Mouse (Mus musculus) hindbrain, postnatal 0 days (tissue): ENCODE measurements around the gene A1cf. TPM values are rescaled to one million over a fixed set of nuclear protein-coding genes. Genes with fewer than 3 reads are reported as not detected.

ENCODE experiments used
- ATAC-seq: fragments of 200-750 bp; cut with Nextera tagmentation; 2 replicates; pipeline ENCODE4 v1.8.0; 2017; ENCODE audit warnings: mild to moderate bottlenecking, moderate TSS enrichment, moderate library complexity
- DNase-seq: peaks from one replicate; pipeline ENCODE4 v3.0.0-alpha.2; 2015; ENCODE audit warnings: low spot score
- H3K27ac ChIP-seq: fragments of 300-500 bp; sonication (generic); 2 replicates; pipeline ENCODE4 v1.5.1; 2014; ENCODE audit warnings: mild to moderate bottlenecking
- H3K27me3 ChIP-seq: fragments of 300-500 bp; sonication (generic); 2 replicates; pipeline ENCODE4 v1.6.1; 2014; ENCODE audit warnings: low read length, mixed read lengths; ENCODE audit not compliant: insufficient read depth
- H3K36me3 ChIP-seq: fragments of 300-500 bp; sonication (generic); 2 replicates; pipeline ENCODE4 v1.6.1; 2014; ENCODE audit warnings: low read length, mixed read lengths; ENCODE audit not compliant: insufficient read depth
- H3K4me1 ChIP-seq: fragments of 300-500 bp; sonication (generic); 2 replicates; pipeline ENCODE4 v1.6.1; 2014; ENCODE audit warnings: antibody characterized with exemption, low read length, mixed read lengths; ENCODE audit not compliant: insufficient read depth
- H3K4me2 ChIP-seq: fragments of 300-500 bp; sonication (generic); 2 replicates; pipeline ENCODE4 v1.6.1; 2014; ENCODE audit warnings: low read depth, mild to moderate bottlenecking, low read length, moderate library complexity, mixed read lengths
- H3K4me3 ChIP-seq: fragments of 300-500 bp; sonication (generic); 2 replicates; pipeline ENCODE4 v1.5.1; 2014; ENCODE audit warnings: low read length
- H3K9ac ChIP-seq: fragments of 300-500 bp; sonication (generic); replicated peaks from 2 replicates; pipeline ENCODE4 v1.6.1; 2014; ENCODE audit warnings: mild to moderate bottlenecking, low read length, moderate library complexity, mixed read lengths
- H3K9me3 ChIP-seq: fragments of 300-500 bp; sonication (generic); 2 replicates; pipeline ENCODE4 v1.6.1; 2016; ENCODE audit warnings: low read length, mixed read lengths
- CTCF ChIP-seq: IDR thresholded peaks from 2 replicates; pipeline ENCODE4 v1.5.1; 2016; ENCODE audit warnings: antibody characterized with exemption, control low read depth, low read depth
- WGBS: fragments of 180-500 bp; shearing (Covaris S2); extraction: QIAGEN DNeasy Blood & Tissue Kit; methylation state at CpG from one replicate; pipeline ENCODE4 v1.1.7; 2014; 5-methylcytosine and 5-hydroxymethylcytosine counted together
- polyA plus RNA-seq: library from polyadenylated mRNA; unstranded; fragments of >200 nt; fragmentation: Nextera tagmentation; extraction: Ambion mirVana; gene quantifications from 2 replicates; pipeline ENCODE4 v1.2.1, GENCODE M21; 2015
- total RNA-seq: library from RNA; depleted of rRNA; stranded (reverse); fragments of >200 nt; gene quantifications from 2 replicates; pipeline ENCODE4 v1.2.3, GENCODE M21; 2014

A1cf gene
- total and polyA plus RNA-seq, 2 experiments from 2014 or later = not detected

DNA sequence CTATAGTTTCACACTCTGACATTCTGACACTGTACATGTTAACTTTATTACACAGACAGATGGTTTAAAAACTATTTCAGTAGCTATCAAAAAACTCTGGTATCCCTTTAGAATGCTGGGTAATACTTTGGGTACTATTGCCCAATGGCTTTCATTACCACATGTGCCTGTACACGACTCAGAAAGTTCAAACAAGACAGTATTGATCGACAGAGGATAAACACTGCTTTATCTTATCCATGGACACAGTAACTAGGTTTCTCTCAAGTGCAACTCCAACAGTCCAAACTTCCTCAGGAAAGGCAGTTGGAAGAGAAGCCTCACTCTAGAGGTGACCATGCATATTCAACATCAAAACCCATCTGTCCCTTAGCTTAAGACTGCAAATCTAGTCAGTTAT is 2.8 kb downstream of the A1cf start:
- ATAC-seq (no peak), DNase-seq (no peak)
- no peak for TF ChIP-seq CTCF
- Histone ChIP-seq H3K36me3 (no peaks in the 10 kb centered on the region), H3K4me1 (no peaks in the 10 kb centered on the region), H3K27ac (no peak overlapping the region), H3K9ac (no peak overlapping the region), H3K9me3 (no peaks in the 10 kb centered on the region), H3K27me3 (no peaks in the 10 kb centered on the region), H3K4me3 (no peak overlapping the region), H3K4me2 (no peak overlapping the region)
- 86% methylated on average over 2 of the region's 2 CpGs for WGBS

GRCm38 (mm10) chr19:31877968-31878367 is 9.4 kb downstream of the A1cf start:
- Histone ChIP-seq H3K9ac (no peak overlapping the region), H3K4me2 (no peak overlapping the region), H3K4me3 (no peak overlapping the region), H3K27me3 (no peaks in the 10 kb centered on the region), H3K4me1 (no peaks in the 10 kb centered on the region), H3K36me3 (no peaks in the 10 kb centered on the region), H3K9me3 (no peaks in the 10 kb centered on the region), H3K27ac (no peak overlapping the region)
- 74% methylated on average over 4 of the region's 4 CpGs for WGBS
- ATAC-seq = no peak
- no peak for DNase-seq
- no peak for TF ChIP-seq CTCF

DNA sequence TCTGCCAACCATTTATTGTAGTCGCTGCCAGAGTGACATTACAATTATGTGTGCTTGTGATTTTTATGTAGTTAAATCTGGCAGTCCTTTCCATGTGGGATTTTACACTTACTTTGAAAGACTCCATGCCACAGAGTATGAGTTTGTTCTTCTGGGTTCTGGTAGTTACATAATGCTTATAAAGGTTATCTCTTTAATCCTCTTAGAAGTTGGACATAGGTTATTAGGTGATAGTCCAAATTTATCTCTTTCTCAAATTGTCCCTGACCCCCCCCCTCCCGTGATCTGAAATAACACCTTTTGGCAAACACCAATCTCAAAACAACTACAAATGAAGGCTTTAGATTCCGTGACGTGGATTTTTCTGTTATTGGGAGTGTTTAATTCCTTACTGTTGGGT is 16.0 kb downstream of the A1cf start:
- TF ChIP-seq CTCF = no peak
- Histone ChIP-seq H3K4me2 (no peak overlapping the region), H3K27ac (no peak overlapping the region)

DNA sequence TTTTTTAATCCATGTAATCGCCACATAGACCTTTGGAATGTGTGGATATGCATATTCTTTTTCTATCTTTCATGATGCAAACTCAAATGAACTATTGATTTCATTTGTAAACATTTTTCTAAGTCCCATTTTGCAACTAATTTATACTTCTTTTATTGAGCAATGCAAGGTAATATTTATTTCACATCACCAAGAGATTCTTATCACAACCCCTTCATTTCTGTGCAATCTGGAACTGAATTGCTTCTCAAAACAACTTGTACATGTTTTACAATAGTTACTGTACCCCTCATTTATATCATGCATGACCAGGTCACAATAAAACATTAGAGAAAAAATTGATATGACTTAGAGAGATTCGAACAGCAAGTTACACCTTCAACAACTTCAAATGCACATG is 18.7 kb downstream of the A1cf start:
- 88% methylated on average over 2 of the region's 2 CpGs for WGBS
- no peak overlapping the region for H3K4me2 ChIP-seq
- DNase-seq (no peak), ATAC-seq (no peak)
- no peaks in the 10 kb centered on the region for H3K36me3 ChIP-seq
- H3K9me3 ChIP-seq = no peaks in the 10 kb centered on the region
- H3K27me3 ChIP-seq = no peaks in the 10 kb centered on the region
- H3K4me1 ChIP-seq = no peaks in the 10 kb centered on the region
- no peak overlapping the region for H3K4me3 ChIP-seq
- no peak overlapping the region for H3K27ac ChIP-seq
- no peak overlapping the region for H3K9ac ChIP-seq
- no peak for TF ChIP-seq CTCF

More for the DNA sequence above, 16.0 kb downstream of the A1cf start:
- DNase-seq (no peak), ATAC-seq (no peak)
- no peaks in the 10 kb centered on the region for H3K9me3 ChIP-seq
- H3K9ac ChIP-seq = no peak overlapping the region
- no peak overlapping the region for H3K4me3 ChIP-seq
- H3K27me3 ChIP-seq = no peaks in the 10 kb centered on the region
- 84% methylated on average over 4 of the region's 4 CpGs for WGBS
- no peaks in the 10 kb centered on the region for H3K4me1 ChIP-seq
- H3K36me3 ChIP-seq = no peaks in the 10 kb centered on the region

- WGBS = 74% methylated on average over 4 of the region's 4 CpGs
- no peaks in the 10 kb centered on the region for H3K27me3 ChIP-seq
- no peaks in the 10 kb centered on the region for H3K36me3 ChIP-seq
- DNase-seq (no peak), ATAC-seq (no peak)
- H3K4me3 ChIP-seq = no peak overlapping the region
- H3K4me1 ChIP-seq = no peaks in the 10 kb centered on the region
- no peak overlapping the region for H3K9ac ChIP-seq
- TF ChIP-seq CTCF = no peak
- H3K9me3 ChIP-seq = no peaks in the 10 kb centered on the region
- H3K27ac ChIP-seq = no peak overlapping the region
- no peak overlapping the region for H3K4me2 ChIP-seq
These were observed 21.4 kb downstream of the A1cf start for GRCm38 (mm10) chr19:31889988-31890387.

GRCm38 (mm10) chr19:31891001-31891893 is 22.7 kb downstream of the A1cf start:
- Histone ChIP-seq H3K4me1 (no peaks in the 10 kb centered on the region), H3K4me2 (no peak overlapping the region), H3K27me3 (no peaks in the 10 kb centered on the region), H3K27ac (no peak overlapping the region), H3K9me3 (no peaks in the 10 kb centered on the region), H3K9ac (no peak overlapping the region), H3K36me3 (no peaks in the 10 kb centered on the region), H3K4me3 (no peak overlapping the region)
- DNase-seq (no peak), ATAC-seq (no peak)
- no peak for TF ChIP-seq CTCF
- WGBS = 90% methylated on average over 6 of the region's 6 CpGs

DNA sequence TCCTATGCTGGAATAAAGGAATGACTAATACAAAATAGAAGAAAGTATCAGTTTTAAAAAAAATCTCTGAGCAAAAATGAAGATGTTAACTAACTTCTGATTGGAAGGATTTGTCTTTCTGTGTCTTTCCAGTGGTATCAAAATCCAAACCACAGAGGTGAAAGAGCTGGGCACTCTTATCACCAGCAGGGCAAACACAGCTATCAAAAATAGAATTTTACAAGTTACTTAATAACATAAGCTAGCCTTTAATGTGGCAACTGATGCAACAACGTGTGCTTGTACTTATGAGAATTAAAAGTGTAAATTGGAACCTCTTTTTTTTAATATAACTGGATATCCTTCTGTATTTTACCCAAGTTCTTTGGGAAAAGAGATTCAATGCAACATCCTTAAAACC is 27.4 kb downstream of the A1cf start:
- H3K4me2 ChIP-seq = no peak overlapping the region
- ATAC-seq (no peak), DNase-seq (no peak)
- TF ChIP-seq CTCF = no peak
- H3K36me3 ChIP-seq = no peaks in the 10 kb centered on the region
- 89% methylated on average over 1 of the region's 1 CpGs for WGBS
- no peak overlapping the region for H3K9ac ChIP-seq
- no peaks in the 10 kb centered on the region for H3K27me3 ChIP-seq
- H3K4me1 ChIP-seq = no peaks in the 10 kb centered on the region
- H3K9me3 ChIP-seq = no peaks in the 10 kb centered on the region
- H3K4me3 ChIP-seq = no peak overlapping the region
- no peak overlapping the region for H3K27ac ChIP-seq
